Mouse (Mus musculus): Measurements from ENCODE around the gene Lnx1.

GRCm38 (mm10) chr5:74634391-74634790, 68.3 kb downstream of the Lnx1 start:
- TF ChIP-seq CTCF (IDR thresholded peaks at IDR 0.05) (no peak), POLR2A (IDR thresholded peaks at IDR 0.05; ENCODE audit: insufficient read depth, low read depth, low read length) (no peak)

Data from heart, adult 2 months (tissue).